Mouse (Mus musculus) liver, adult 2 months (tissue): ENCODE data around the gene Chrm3. TPM values are rescaled to one million over a fixed set of nuclear protein-coding genes. Genes with fewer than 3 reads are reported as not detected.

Experiments
- DNase-seq: peaks from one replicate; pipeline ENCODE4 v3.0.0-alpha.2; 2011; ENCODE audit warnings: low read depth, low spot score; ENCODE audit errors: extremely low read depth
- H3K27ac ChIP-seq: fragments of 200-500 bp; replicated peaks from 2 replicates; pipeline ENCODE4 v1.5.1; 2012; ENCODE audit warnings: low read depth, mild to moderate bottlenecking, control low read depth, inconsistent platforms, low read length; ENCODE audit not compliant: insufficient read depth
- H3K27me3 ChIP-seq: fragments of 200-500 bp; 2 replicates; pipeline ENCODE4 v1.6.1; 2012; ENCODE audit warnings: mild to moderate bottlenecking, moderate library complexity, low read length, inconsistent platforms; ENCODE audit not compliant: control insufficient read depth, insufficient read depth
- H3K36me3 ChIP-seq: fragments of 200-500 bp; 2 replicates; pipeline ENCODE4 v1.6.1; 2012; ENCODE audit warnings: low read length, inconsistent platforms; ENCODE audit not compliant: control insufficient read depth, insufficient read depth
- H3K4me1 ChIP-seq: fragments of 200-500 bp; 2 replicates; pipeline ENCODE4 v1.6.1; 2011; ENCODE audit warnings: low read length; ENCODE audit not compliant: control insufficient read depth, insufficient read depth
- H3K4me3 ChIP-seq: fragments of 200-500 bp; 2 replicates; pipeline ENCODE4 v1.5.1; 2011; ENCODE audit warnings: low read depth, mild to moderate bottlenecking, control low read depth, low read length, moderate library complexity; ENCODE audit not compliant: insufficient read depth
- H3K79me2 ChIP-seq: fragments of 200-500 bp; 2 replicates; pipeline ENCODE4 v1.6.1; 2012; ENCODE audit warnings: inconsistent platforms, mild to moderate bottlenecking, low read length, moderate library complexity; ENCODE audit not compliant: control insufficient read depth, insufficient read depth
- H3K9ac ChIP-seq: fragments of 200-500 bp; 2 replicates; pipeline ENCODE4 v1.6.1; 2012; ENCODE audit warnings: low read depth, mild to moderate bottlenecking, control low read depth, inconsistent platforms, low read length
- CTCF ChIP-seq: fragments of 200-500 bp; IDR thresholded peaks from 2 replicates; pipeline ENCODE4 v1.5.1; 2011; ENCODE audit warnings: low read depth, low read length, control low read depth
- POLR2A ChIP-seq: fragments of 200-500 bp; IDR thresholded peaks from 2 replicates; pipeline ENCODE4 v1.6.1; 2011; ENCODE audit warnings: low read length, control low read depth; ENCODE audit not compliant: insufficient read depth; ENCODE audit errors: extremely low read depth
- WGBS: fragments of 180-500 bp; shearing (Covaris S2); methylation state at CpG from one replicate; pipeline ENCODE4 v1.1.7; 2018; 5-methylcytosine and 5-hydroxymethylcytosine counted together
- polyA plus RNA-seq: library from polyadenylated mRNA; depleted of rRNA; stranded (reverse); fragments of >200 nt; gene quantifications from 2 replicates; pipeline ENCODE4 v1.2.3, GENCODE M21; 2012
- total RNA-seq: library from RNA; depleted of rRNA; stranded (reverse); fragments of >200 nt; gene quantifications from 2 replicates; pipeline ENCODE4 v1.2.3, GENCODE M21; 2014

Gene Chrm3
- total and polyA plus RNA-seq, 2 experiments = 0.17 to 0.18 TPM

DNA sequence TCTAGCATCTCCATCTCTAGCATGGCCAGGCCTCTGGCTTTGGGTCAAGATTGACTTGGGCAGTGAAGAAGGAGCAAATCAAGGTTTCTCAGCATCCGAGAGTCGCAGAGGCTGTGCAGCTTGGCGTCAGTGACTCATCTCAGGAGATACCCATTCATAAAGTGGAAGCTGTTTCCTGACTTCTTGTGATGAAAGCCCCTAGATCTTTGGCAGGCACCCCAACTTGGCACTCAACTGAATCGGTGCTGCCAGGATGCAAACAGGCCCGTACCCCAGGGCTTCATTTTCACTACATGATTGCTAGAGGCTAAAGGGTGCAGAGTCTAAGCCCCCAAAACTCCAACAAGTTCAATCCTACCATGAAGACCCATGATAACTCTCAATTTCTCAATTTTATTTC, 298.0 kb downstream of the Chrm3 start:
- Histone ChIP-seq H3K27me3 (no peaks in the 10 kb centered on the region), H3K4me1 (no peaks in the 10 kb centered on the region), H3K79me2 (no peaks in the 10 kb centered on the region), H3K36me3 (no peaks in the 10 kb centered on the region), H3K9ac (no peak overlapping the region), H3K4me3 (no peak overlapping the region), H3K27ac (no peak overlapping the region)
- WGBS = 70% methylated on average over 5 of the region's 5 CpGs
- TF ChIP-seq CTCF (no peak), POLR2A (no peak)
- DNase-seq = no peak

DNA sequence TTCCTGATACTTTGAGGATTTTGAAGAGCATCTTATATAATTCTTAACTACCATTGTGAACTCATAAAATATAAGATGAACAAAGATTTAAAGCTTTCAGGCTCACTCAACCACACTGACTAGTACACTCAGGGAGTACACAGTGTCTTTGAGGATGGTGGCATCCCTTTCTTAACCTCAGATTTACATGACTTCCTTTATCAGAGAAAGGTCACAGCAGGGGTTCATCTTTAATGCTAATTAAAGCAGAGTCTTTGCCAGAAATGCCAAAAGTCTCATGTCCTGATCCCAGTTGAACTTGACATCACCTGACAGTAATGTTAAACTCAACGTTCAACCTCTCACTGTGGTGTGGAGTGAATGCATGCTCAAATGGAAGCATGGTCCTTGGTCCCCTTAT, 301.7 kb downstream of the Chrm3 start:
- TF ChIP-seq CTCF (no peak), POLR2A (no peak)
- no peak for DNase-seq
- Histone ChIP-seq H3K4me1 (no peaks in the 10 kb centered on the region), H3K79me2 (no peaks in the 10 kb centered on the region), H3K36me3 (no peaks in the 10 kb centered on the region), H3K27me3 (no peaks in the 10 kb centered on the region), H3K4me3 (no peak overlapping the region), H3K9ac (no peak overlapping the region), H3K27ac (no peak overlapping the region)
- WGBS = 57% methylated on average over 1 of the region's 1 CpGs

DNA sequence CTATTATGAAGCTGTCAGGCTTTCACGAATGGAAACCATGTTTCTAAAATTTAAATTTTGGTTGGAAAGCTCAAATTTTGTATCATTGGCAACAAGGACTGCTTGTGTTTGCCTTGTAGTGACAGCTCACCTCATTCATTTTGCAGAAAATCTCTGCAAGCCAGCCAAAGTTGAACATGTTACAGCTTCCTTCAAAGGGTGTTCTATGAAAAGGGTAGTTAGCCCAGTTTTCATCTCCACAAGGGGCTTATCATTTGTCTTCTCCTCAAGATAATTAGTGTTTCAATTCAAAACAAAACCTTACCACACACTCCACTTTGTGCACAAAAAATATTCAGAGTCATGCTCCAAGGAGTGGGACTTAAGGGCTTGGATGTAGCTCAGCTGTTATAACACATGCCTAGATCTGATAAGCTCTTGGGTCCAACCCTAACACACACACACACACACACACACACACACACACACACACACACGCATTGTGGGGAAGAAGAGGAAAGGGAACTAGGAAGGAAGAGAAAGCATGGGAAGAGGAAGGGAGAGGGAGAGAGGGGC, 302.9 kb downstream of the Chrm3 start:
- TF ChIP-seq POLR2A (no peak), CTCF (no peak)
- H3K79me2 ChIP-seq = no peaks in the 10 kb centered on the region
- no peaks in the 10 kb centered on the region for H3K4me1 ChIP-seq
- H3K27me3 ChIP-seq = no peaks in the 10 kb centered on the region
- H3K9ac ChIP-seq = no peak overlapping the region
- no peak overlapping the region for H3K4me3 ChIP-seq
- DNase-seq = no peak
- no peak overlapping the region for H3K27ac ChIP-seq
- H3K36me3 ChIP-seq = no peaks in the 10 kb centered on the region
- WGBS = 63% methylated on average over 2 of the region's 2 CpGs

DNA sequence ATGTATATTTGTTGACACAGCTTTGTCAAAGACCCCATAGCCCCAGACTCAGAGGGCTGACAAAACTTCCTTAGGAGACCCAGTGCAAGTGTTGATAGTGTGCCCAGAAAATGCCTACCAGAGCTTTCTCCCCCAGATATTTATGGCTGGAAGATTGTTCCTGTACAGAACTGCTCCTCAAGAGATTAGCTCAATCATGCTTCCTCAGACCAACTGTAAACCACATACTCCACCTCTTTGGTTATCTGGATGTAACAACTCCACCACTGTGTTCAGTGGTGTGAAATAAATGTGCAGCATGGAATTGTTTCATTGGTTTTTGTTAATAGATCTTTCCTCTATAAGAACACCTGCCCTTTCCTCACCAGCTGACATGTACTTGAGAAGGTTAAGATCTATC, 306.6 kb downstream of the Chrm3 start:
- TF ChIP-seq POLR2A (no peak), CTCF (no peak)
- DNase-seq = no peak
- Histone ChIP-seq H3K36me3 (no peaks in the 10 kb centered on the region), H3K9ac (no peak overlapping the region), H3K27me3 (no peaks in the 10 kb centered on the region), H3K27ac (no peak overlapping the region), H3K4me3 (no peak overlapping the region), H3K4me1 (no peaks in the 10 kb centered on the region), H3K79me2 (no peaks in the 10 kb centered on the region)

DNA sequence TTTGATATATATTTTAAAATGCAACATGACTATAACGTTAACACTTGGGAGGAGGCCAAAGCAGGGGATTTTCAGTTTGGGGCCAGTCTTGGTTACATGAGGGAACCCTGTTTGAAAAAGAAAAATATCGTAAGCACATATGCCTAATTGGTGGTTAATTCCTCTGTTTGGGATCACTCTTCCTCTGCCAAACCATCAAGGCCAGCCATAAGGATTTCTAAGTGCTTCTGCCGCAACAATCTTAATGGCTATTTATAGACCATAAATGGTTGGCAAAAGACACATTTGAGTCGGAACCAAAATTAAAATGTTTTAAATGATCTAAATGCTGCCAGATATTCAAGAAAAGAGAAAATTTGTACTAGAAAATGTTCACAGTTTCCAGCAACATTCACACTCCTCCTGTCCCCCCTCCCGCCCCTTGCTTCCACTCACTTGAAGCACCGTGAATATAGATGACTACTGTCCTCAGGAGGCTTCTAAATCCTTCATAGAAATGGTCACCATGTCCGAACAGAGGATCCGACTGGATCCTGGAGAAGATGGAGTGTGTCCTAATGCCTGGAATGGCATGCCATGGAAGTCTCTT, 307.3 kb downstream of the Chrm3 start:
- Histone ChIP-seq H3K9ac (no peak overlapping the region), H3K27me3 (no peaks in the 10 kb centered on the region), H3K4me1 (no peaks in the 10 kb centered on the region), H3K79me2 (no peaks in the 10 kb centered on the region), H3K27ac (no peak overlapping the region), H3K36me3 (no peaks in the 10 kb centered on the region), H3K4me3 (no peak overlapping the region)
- no peak for TF ChIP-seq CTCF
- no peak for TF ChIP-seq POLR2A
- WGBS = 84% methylated on average over 8 of the region's 8 CpGs
- no peak for DNase-seq

DNA sequence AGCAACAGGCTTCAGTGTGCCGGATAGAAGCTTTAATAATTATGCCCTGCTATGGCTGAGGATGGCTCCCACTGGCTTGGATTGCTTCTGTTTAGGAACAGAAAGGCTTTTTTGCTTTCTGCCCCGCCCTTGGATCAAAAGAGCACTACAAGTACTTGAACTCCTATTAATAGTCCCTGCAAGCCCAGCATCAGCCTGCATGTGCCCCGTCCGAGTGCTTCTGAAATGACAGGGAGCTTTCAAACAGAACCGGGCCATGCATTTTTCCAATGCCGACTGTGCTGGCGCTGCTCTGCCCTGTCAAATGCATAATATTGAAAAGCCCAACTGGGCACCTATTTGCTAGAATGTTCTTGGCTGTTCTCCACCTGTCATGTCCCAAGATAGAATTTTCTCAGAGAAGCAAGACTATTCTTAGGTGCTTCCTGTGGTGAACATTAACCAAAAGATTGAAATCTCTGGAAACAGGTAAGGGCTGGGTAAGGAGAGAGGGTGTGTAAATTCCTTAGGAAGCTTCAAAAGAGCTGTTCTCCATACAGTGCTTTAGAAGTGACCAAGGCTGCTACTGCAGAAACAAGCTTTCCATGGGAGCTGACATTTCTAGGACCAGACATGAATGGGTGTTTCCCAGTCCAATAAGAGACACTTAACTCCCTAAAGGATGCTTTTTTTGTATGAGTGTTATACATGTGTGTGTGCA, 314.8 kb downstream of the Chrm3 start:
- Histone ChIP-seq H3K27ac (no peak overlapping the region), H3K36me3 (no peaks in the 10 kb centered on the region), H3K4me3 (no peak overlapping the region), H3K9ac (no peak overlapping the region), H3K27me3 (no peaks in the 10 kb centered on the region), H3K4me1 (no peaks in the 10 kb centered on the region), H3K79me2 (no peaks in the 10 kb centered on the region)
- WGBS = 82% methylated on average over 7 of the region's 7 CpGs
- DNase-seq = no peak
- TF ChIP-seq POLR2A = no peak
